In the genomic region with DNA sequence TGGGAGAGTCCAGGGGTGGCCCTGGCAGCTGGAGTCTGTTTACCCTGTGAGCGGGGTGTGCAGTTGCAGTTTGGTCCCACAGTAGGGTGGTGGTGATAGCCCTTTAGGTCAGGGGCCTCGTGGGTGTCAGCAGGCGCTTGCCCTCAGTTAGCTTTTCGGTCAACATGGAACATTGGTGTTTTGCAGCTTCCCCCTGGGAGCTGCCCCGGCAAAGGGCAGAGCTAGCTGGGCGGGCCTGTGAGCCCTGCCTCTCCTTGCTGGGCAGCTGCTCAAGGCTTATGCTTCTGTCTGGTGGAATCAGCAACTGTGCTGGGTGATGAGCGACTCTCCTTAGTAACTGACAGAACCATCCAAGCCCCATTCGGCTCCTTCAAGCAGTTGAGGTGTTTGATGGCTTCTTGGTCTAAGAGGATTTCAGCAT, we compare ENCODE assay signal across 13 mouse cellular contexts.
A peak's percentile ranks its signal among the peaks of the same experiment; 100 is the strongest.
DNase-seq lines count a peak whose midpoint lies in the region; ATAC-seq and TF ChIP-seq lines count a peak whose summit lies in the region.
"Had no signal": no experiment of that assay in that cellular context is flagged by ENCODE, and none has a peak within 500 bp of the region (broad histone marks: within the 10 kb centered on the region; RNA-seq: fewer than 3 reads in every experiment).

No protein-coding gene starts in this region.

- H3K79me2 ChIP-seq in heart, adult 2 months (replicated peaks; ENCODE audit: control insufficient read depth, insufficient read depth, low read length), result no peaks in the 10 kb centered on the region

- no peak for TF ChIP-seq CTCF in heart, adult 2 months (IDR thresholded peaks at IDR 0.05)
- no peak for TF ChIP-seq CTCF in thymus, adult 2 months (IDR thresholded peaks at IDR 0.05; ENCODE audit: borderline replicate concordance, control insufficient read depth, extremely low read depth, insufficient read depth, low read length, poor library complexity)

- TF ChIP-seq POLR2A in heart, adult 2 months (IDR thresholded peaks at IDR 0.05; ENCODE audit: insufficient read depth, low read depth, low read length), result no peak
- no peak for TF ChIP-seq POLR2A in thymus, adult 2 months (IDR thresholded peaks at IDR 0.05; ENCODE audit: control insufficient read depth, extremely low read depth, insufficient read depth, low read length, poor library complexity)

- peak overlapping the region; percentile 45 for H3K27ac ChIP-seq in heart, adult 2 months
- peak overlapping the region; percentile 42 for H3K27ac ChIP-seq in kidney, embryonic 15.5 days
- H3K27ac ChIP-seq in thymus, adult 2 months (ENCODE audit: control insufficient read depth, insufficient read depth, low read length), result no peak overlapping the region
- H3K27ac ChIP-seq: neural tube, embryonic 13.5 days had no signal

- no peak for TF ChIP-seq EP300 in heart, adult 2 months (IDR thresholded peaks at IDR 0.05; ENCODE audit: insufficient read depth, low read depth, low read length)

- H3K27me3 ChIP-seq in heart, adult 2 months (ENCODE audit: control insufficient read depth, insufficient read depth, low read length), result no peaks in the 10 kb centered on the region
- no peaks in the 10 kb centered on the region for H3K27me3 ChIP-seq in kidney, embryonic 15.5 days
- H3K27me3 ChIP-seq in thymus, adult 2 months (ENCODE audit: control insufficient read depth, insufficient read depth, low read length), result no peaks in the 10 kb centered on the region
- H3K27me3 ChIP-seq: neural tube, embryonic 13.5 days had no signal

- no peak overlapping the region for H3K9ac ChIP-seq in heart, adult 2 months (ENCODE audit: low read depth, low read length)
- H3K9ac ChIP-seq in kidney, embryonic 15.5 days, result no peak overlapping the region
- H3K9ac ChIP-seq: neural tube, embryonic 13.5 days had no signal

- H3K4me3 ChIP-seq in heart, adult 2 months, result no peak overlapping the region
- H3K4me3 ChIP-seq in kidney, embryonic 15.5 days (replicated peaks), result no peak overlapping the region
- H3K4me3 ChIP-seq in thymus, adult 2 months (ENCODE audit: control insufficient read depth, insufficient read depth, low read length), result no peak overlapping the region
- H3K4me3 ChIP-seq: megakaryocyte, embryonic 14.5 days; neural tube, embryonic 13.5 days had no signal

- H3K4me1 ChIP-seq in heart, adult 2 months (ENCODE audit: control insufficient read depth, insufficient read depth, low read length), result peaks cover 18% of the 10 kb centered on the region
- peaks cover 37% of the 10 kb centered on the region for H3K4me1 ChIP-seq in kidney, embryonic 15.5 days
- peaks cover 33% of the 10 kb centered on the region for H3K4me1 ChIP-seq in thymus, adult 2 months (replicated peaks; ENCODE audit: control insufficient read depth, insufficient read depth, low read length)

- DNase-seq in heart, adult 2 months, result peak; percentile 55 to 57
- no peak for DNase-seq in heart, postnatal 4 days
- DNase-seq in 3134 (ENCODE audit: extremely low read depth, insufficient read length, low spot score), result peak; percentile 64
- DNase-seq in adipocyte (ENCODE audit: low spot score), result peak; percentile 69
- no peak for DNase-seq in thymus, adult 2 months
- DNase-seq in cerebellum, adult 9-11 months, result no peak
- DNase-seq: cerebellum, postnatal 36 days; thymus, postnatal 14 days had no signal

- WGBS in heart, adult 2 months, result 46% methylated on average over 8 of the region's 8 CpGs
- 36% methylated on average over 8 of the region's 8 CpGs for WGBS in kidney, embryonic 15.5 days
- 87% methylated on average over 8 of the region's 8 CpGs for WGBS in thymus, adult 2 months

- H3K36me3 ChIP-seq in heart, adult 2 months (ENCODE audit: control insufficient read depth, insufficient read depth, low read length), result no peaks in the 10 kb centered on the region
- no peaks in the 10 kb centered on the region for H3K36me3 ChIP-seq in kidney, embryonic 15.5 days
- no peaks in the 10 kb centered on the region for H3K36me3 ChIP-seq in thymus, adult 2 months (ENCODE audit: control insufficient read depth, insufficient read depth, low read length)
- H3K36me3 ChIP-seq: neural tube, embryonic 13.5 days had no signal

- ATAC-seq in kidney, embryonic 15.5 days (replicated peaks; ENCODE audit: low FRiP score), result peak; percentile 23; the same call in 1 of the 2 replicates
- ATAC-seq in megakaryocyte, adult 5-6 weeks (ENCODE audit: poor library complexity, severe bottlenecking), result no peak
- ATAC-seq: intestine, embryonic 16.5 days had no signal

- no peak overlapping the region for H3K4me2 ChIP-seq in kidney, embryonic 15.5 days
- H3K4me2 ChIP-seq: neural tube, embryonic 13.5 days had no signal

- intact Hi-C loops in heart, adult 2 months (cut with DNase I), result loop anchor here (5.0 kb wide), 2 partner anchors 115 kb away; a partner anchor contains a TSS

- no peaks in the 10 kb centered on the region for H3K9me3 ChIP-seq in kidney, embryonic 15.5 days (replicated peaks)
- H3K9me3 ChIP-seq: megakaryocyte, embryonic 14.5 days; neural tube, embryonic 13.5 days had no signal

Comparison
In these comparisons a context has a peak if more than half of its experiments do, and no peak if none do; other contexts are left out.
1. DNase-seq: peak in heart, adult 2 months (2 of 2), 3134 (single experiment) and adipocyte (single experiment); none in heart, postnatal 4 days (single experiment), thymus, adult 2 months (single experiment) and cerebellum, adult 9-11 months (single experiment).